In genomic region chr8:111769296-111769695, GRCm38 (mm10) we compare ENCODE assay signal across 9 mouse cellular contexts. TPM values are rescaled to one million over a fixed set of nuclear protein-coding genes. Genes with fewer than 3 reads are reported as not detected.
DNase-seq lines count a peak whose midpoint lies in the region; ATAC-seq lines count a peak whose summit lies in the region.
"Had no signal": no experiment of that assay in that cellular context is flagged by ENCODE, and none has a peak within 500 bp of the region (broad histone marks: within the 10 kb centered on the region; RNA-seq: fewer than 3 reads in every experiment).

No protein-coding gene starts in this region.

- H3K36me3 ChIP-seq in kidney, embryonic 16.5 days (ENCODE audit: insufficient read depth, low read length): peaks cover 48% of the 10 kb centered on the region
- H3K36me3 ChIP-seq in embryonic facial prominence, embryonic 13.5 days: peaks cover 47% of the 10 kb centered on the region
- peaks cover 33% of the 10 kb centered on the region for H3K36me3 ChIP-seq in hindbrain, embryonic 13.5 days
- no peaks in the 10 kb centered on the region; the same call in 1 of the 2 replicates for H3K36me3 ChIP-seq in midbrain, embryonic 16.5 days (ENCODE audit: control insufficient read depth, insufficient read depth, low read length)

- H3K4me3 ChIP-seq in kidney, embryonic 16.5 days (ENCODE audit: low read length): no peak overlapping the region
- H3K4me3 ChIP-seq in embryonic facial prominence, embryonic 13.5 days: no peak overlapping the region
- no peak overlapping the region for H3K4me3 ChIP-seq in hindbrain, embryonic 13.5 days
- H3K4me3 ChIP-seq in midbrain, embryonic 16.5 days (ENCODE audit: low read depth, low read length): no peak overlapping the region
- H3K4me3 ChIP-seq: liver, embryonic 13.5 days had no signal

- no peak overlapping the region; the same call in 1 of the 2 replicates for H3K9ac ChIP-seq in kidney, embryonic 16.5 days (replicated peaks; ENCODE audit: low read length)
- no peak overlapping the region for H3K9ac ChIP-seq in embryonic facial prominence, embryonic 13.5 days
- peak overlapping the region; percentile 36; the same call in 1 of the 2 replicates for H3K9ac ChIP-seq in hindbrain, embryonic 13.5 days
- H3K9ac ChIP-seq in midbrain, embryonic 16.5 days (ENCODE audit: low read depth, low read length): no peak overlapping the region
- H3K9ac ChIP-seq: liver, embryonic 13.5 days had no signal

- H3K9me3 ChIP-seq in kidney, embryonic 16.5 days (ENCODE audit: low read length): no peaks in the 10 kb centered on the region
- no peaks in the 10 kb centered on the region for H3K9me3 ChIP-seq in embryonic facial prominence, embryonic 13.5 days
- H3K9me3 ChIP-seq in hindbrain, embryonic 13.5 days: no peaks in the 10 kb centered on the region
- no peaks in the 10 kb centered on the region for H3K9me3 ChIP-seq in midbrain, embryonic 16.5 days (replicated peaks; ENCODE audit: control insufficient read depth, low read length, poor library complexity, severe bottlenecking)
- H3K9me3 ChIP-seq: liver, embryonic 13.5 days had no signal

- 63% methylated on average over 15 of the region's 15 CpGs for WGBS in kidney, embryonic 16.5 days
- WGBS in embryonic facial prominence, embryonic 13.5 days: 56% methylated on average over 15 of the region's 15 CpGs
- 59% methylated on average over 15 of the region's 15 CpGs for WGBS in hindbrain, embryonic 13.5 days
- 54% methylated on average over 15 of the region's 15 CpGs for WGBS in midbrain, embryonic 16.5 days

- no peak for DNase-seq in kidney, postnatal 25 days
- DNase-seq in liver: no peak
- DNase-seq in adrenal gland, postnatal 25 days: no peak
- DNase-seq: liver, embryonic 13.5 days had no signal

- peak overlapping the region; percentile 50; the same call in 1 of the 2 replicates for H3K27ac ChIP-seq in kidney, embryonic 16.5 days (ENCODE audit: low read length)
- peak overlapping the region; percentile 69 for H3K27ac ChIP-seq in embryonic facial prominence, embryonic 13.5 days
- peak overlapping the region; percentile 88 for H3K27ac ChIP-seq in hindbrain, embryonic 13.5 days
- peak overlapping the region; percentile 64 for H3K27ac ChIP-seq in midbrain, embryonic 16.5 days (ENCODE audit: low read length)
- H3K27ac ChIP-seq: liver, embryonic 13.5 days had no signal

- H3K27me3 ChIP-seq in kidney, embryonic 16.5 days (ENCODE audit: insufficient read depth, low read length): no peaks in the 10 kb centered on the region
- H3K27me3 ChIP-seq in embryonic facial prominence, embryonic 13.5 days: no peaks in the 10 kb centered on the region
- no peaks in the 10 kb centered on the region for H3K27me3 ChIP-seq in hindbrain, embryonic 13.5 days
- H3K27me3 ChIP-seq in midbrain, embryonic 16.5 days (ENCODE audit: control insufficient read depth, insufficient read depth, low read depth, low read length): no peaks in the 10 kb centered on the region
- H3K27me3 ChIP-seq: liver, embryonic 13.5 days; Patski had no signal

- no peak for ATAC-seq in kidney, embryonic 16.5 days (ENCODE audit: low FRiP score, low TSS enrichment)
- no peak for ATAC-seq in embryonic facial prominence, embryonic 13.5 days (ENCODE audit: insufficient number of reproducible peaks, insufficient read depth, low FRiP score, low TSS enrichment, low read depth)
- ATAC-seq in hindbrain, embryonic 13.5 days (ENCODE audit: low FRiP score): no peak
- no peak for ATAC-seq in midbrain, embryonic 16.5 days
- ATAC-seq: Patski had no signal

- H3K4me1 ChIP-seq in kidney, embryonic 16.5 days (ENCODE audit: insufficient read depth, low read length): peaks cover 19% of the 10 kb centered on the region; the same call in 1 of the 2 replicates
- peaks cover 15% of the 10 kb centered on the region for H3K4me1 ChIP-seq in embryonic facial prominence, embryonic 13.5 days
- H3K4me1 ChIP-seq in hindbrain, embryonic 13.5 days (replicated peaks): peaks cover 25% of the 10 kb centered on the region
- peaks cover 9% of the 10 kb centered on the region; the same call in 1 of the 2 replicates for H3K4me1 ChIP-seq in midbrain, embryonic 16.5 days (ENCODE audit: control insufficient read depth, insufficient read depth, low read length)

- no peak overlapping the region for H3K4me2 ChIP-seq in kidney, embryonic 16.5 days (replicated peaks; ENCODE audit: low read depth, low read length)
- H3K4me2 ChIP-seq in embryonic facial prominence, embryonic 13.5 days: no peak overlapping the region
- no peak overlapping the region for H3K4me2 ChIP-seq in hindbrain, embryonic 13.5 days
- no peak overlapping the region for H3K4me2 ChIP-seq in midbrain, embryonic 16.5 days (ENCODE audit: low read length)
- H3K4me2 ChIP-seq: liver, embryonic 13.5 days had no signal

RNA-seq across cellular contexts. Expression of gene Bcar1, which starts 25.7 kb away (rescaled TPM):
- 49.6 and 60.1 TPM in 2 replicates for polyA plus RNA-seq in kidney, embryonic 16.5 days (2015; fragmentation: Nextera tagmentation; extraction: Ambion mirVana)
- 35.6 and 37.3 TPM in 2 replicates for polyA plus RNA-seq in embryonic facial prominence, embryonic 13.5 days (2015; fragmentation: Nextera tagmentation; extraction: Ambion mirVana)
- 55.4 and 55.6 TPM in 2 replicates for polyA plus RNA-seq in hindbrain, embryonic 13.5 days (2015; fragmentation: Nextera tagmentation; extraction: Ambion mirVana)
- polyA plus RNA-seq in midbrain, embryonic 16.5 days (2015; fragmentation: Nextera tagmentation; extraction: Ambion mirVana): 41.5 and 43.3 TPM in 2 replicates
- total RNA-seq in adrenal gland, postnatal 25 days (2021): 64.5 and 70.0 TPM in 2 replicates
